Mouse (Mus musculus) layer of hippocampus, adult 8-10 months (tissue): ENCODE measurements at regions not wholly inside any gene's neighbourhood (a gene's known extent, or its start where the extent isn't known, plus 50 kb on each side); places are given as distances from the start of the nearest gene placed in this dataset.

Experiments
- DNase-seq, 2 experiments: peaks; one replicate each; pipeline ENCODE4 v3.0.0; 2022; ENCODE audit warnings: low spot score in 2 of 2

- DNase-seq: peak; percentile 11 to 26
Measured at GRCm38 (mm10) chr16:71622664-71623063, 685.4 kb upstream of the Robo1 start.

DNA sequence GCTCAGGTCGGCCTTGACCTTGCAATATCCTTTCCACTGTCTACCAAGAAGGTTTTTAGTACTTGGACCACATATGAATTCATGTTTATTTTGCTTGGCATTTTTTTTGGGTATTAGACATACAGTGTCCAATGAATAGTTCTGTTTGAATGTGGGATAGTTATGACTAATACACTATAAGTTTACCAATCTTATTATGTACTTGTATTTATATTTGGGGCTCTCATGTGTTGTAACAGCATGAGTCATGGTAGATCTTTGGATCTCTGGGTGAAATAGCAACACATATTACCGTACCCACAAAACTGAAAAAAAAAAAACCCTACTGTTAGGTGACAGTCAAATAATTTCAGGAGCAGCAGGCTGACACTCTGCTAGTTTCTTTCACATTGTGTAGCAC lies 667.7 kb upstream of the Robo1 start:
- DNase-seq: no peak

GRCm38 (mm10) chr16:71643223-71643622 lies 664.9 kb upstream of the Robo1 start:
- DNase-seq: peak in 1 of 2 experiments; percentile 7

DNA sequence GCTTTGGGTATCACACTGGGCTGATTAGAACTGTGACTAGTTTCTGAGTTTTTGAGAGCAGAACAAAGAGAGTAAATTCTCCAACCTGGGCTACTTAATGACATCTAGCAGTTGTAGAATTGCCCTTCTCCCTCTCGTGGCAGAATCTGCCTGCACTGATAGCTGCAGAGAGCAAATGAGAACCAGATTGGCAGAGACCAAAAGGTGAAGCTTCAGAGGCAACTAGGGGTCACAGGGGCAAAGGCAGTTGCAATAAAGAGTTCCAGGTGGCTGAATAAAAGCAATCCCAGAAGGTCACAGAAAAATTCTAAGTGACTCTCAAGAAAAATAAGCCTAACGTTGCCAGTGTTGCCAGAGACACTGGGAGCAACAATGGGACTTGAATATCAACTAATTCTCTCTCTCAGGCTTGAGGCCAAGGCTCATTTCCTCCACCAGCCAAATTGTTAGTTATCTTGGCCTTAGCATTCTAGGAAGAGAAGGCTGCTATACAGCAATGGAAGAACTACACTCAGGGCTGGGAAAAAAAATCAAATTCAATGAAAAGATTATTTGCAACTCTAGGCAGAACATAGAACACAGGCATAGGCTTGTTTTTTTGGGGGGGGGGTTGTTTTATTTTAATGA lies 629.9 kb upstream of the Robo1 start:
- no peak for DNase-seq

- DNase-seq: no peak
Measured at GRCm38 (mm10) chr16:71693464-71693863, 614.6 kb upstream of the Robo1 start.

DNA sequence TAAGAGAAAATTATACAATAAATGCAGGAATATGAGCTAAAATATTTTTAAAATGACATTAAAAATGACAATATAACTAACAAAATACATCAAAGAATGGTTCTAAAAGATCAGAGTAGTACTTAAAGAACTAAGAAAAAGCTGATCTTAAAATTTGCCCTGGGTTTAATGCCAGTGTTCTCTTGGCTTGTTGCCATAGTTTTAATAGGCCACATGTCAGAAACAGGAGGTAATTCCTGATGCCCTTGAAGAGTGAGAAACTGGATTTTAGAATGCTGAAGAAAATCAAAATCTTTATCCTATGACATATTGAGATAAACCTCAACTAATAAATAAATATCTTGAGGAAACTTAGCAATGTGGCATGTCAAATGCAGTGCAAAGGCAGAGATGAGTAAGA lies 602.3 kb upstream of the Robo1 start:
- no peak for DNase-seq

DNA sequence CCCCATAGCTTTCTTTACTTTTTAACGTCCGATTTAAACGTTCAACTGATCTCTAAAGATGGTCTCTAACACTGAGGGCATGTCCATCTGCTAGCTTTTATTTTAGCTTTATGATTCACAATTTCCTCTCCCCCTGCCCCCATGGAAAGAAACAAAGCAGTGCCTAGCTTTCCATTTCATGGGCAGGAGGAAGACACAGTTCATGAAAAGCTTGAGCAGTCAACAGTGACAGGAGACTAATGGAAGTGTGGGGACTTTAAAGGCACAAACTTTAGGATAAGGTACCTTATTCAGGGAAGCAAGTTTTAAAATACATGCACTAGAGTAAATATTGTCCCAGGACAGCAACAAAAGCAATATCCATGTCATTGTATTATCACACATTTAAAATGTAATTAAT lies 598.4 kb upstream of the Robo1 start:
- no peak for DNase-seq

- no peak for DNase-seq
Measured at GRCm38 (mm10) chr16:71711879-71712278, 596.2 kb upstream of the Robo1 start.

- no peak for DNase-seq
Measured at GRCm38 (mm10) chr16:71717207-71717606, 590.9 kb upstream of the Robo1 start.

- DNase-seq: no peak
Measured at GRCm38 (mm10) chr16:71724898-71725297, 583.2 kb upstream of the Robo1 start.

- no peak for DNase-seq
Measured at GRCm38 (mm10) chr16:71737941-71738340, 570.2 kb upstream of the Robo1 start.

GRCm38 (mm10) chr16:71739104-71739503 lies 569.0 kb upstream of the Robo1 start:
- no peak for DNase-seq

GRCm38 (mm10) chr16:71780945-71781344 lies 527.2 kb upstream of the Robo1 start:
- no peak for DNase-seq

GRCm38 (mm10) chr16:71812840-71813239 lies 495.3 kb upstream of the Robo1 start:
- no peak for DNase-seq

- no peak for DNase-seq
Measured at GRCm38 (mm10) chr16:71835325-71835724, 472.8 kb upstream of the Robo1 start.

DNA sequence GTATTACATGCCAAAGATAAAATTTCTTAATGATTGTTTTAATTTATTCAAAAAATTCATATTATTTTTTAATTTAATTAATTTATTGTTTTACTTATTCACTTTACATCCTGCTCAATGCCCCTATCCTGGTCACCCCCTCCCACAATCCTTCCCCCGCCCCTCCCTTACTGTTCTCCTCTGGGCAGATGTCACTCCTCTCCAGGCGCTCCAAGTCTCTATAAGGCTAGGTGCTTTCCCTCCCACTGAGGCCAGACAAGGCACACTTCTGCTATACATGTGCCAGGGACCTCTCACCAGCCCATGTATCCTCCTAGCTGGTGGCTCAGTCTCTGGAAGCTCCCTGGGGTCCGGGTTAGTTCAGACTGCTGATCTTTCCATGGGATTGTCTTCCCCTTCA lies 458.0 kb upstream of the Robo1 start:
- no peak for DNase-seq

DNA sequence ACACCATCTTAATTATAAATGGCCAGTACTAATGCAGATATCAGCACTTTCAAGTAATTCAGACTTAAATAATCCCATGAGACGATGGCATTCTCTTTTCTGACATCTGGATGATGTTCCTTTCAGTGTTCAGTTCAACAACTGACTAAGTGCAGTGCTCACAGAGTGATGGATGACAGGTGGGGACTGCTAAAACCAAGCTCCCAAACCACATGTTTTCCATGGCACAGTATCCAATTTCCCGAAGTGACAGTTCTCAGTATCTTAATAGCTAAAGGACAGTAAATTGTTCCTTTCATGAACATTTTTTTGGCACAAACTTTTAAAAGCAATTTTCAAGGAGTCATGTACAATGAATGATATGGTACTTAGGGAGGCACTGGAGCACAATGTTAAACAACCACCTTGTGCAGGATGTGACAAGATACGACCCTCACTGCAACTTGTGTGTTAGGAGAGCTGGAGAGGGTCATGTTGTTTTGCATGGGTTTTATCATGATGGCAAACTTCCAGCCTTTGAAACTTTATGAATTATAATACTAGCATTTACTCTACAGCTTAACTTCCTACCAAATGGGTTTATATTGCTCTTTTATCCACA lies 456.4 kb upstream of the Robo1 start:
- no peak for DNase-seq

- DNase-seq: no peak
Measured at GRCm38 (mm10) chr16:71857877-71858276, 450.2 kb upstream of the Robo1 start.

GRCm38 (mm10) chr16:71860205-71860604 lies 447.9 kb upstream of the Robo1 start:
- no peak for DNase-seq

- DNase-seq: no peak
Measured at GRCm38 (mm10) chr16:71885701-71886100, 422.4 kb upstream of the Robo1 start.

DNA sequence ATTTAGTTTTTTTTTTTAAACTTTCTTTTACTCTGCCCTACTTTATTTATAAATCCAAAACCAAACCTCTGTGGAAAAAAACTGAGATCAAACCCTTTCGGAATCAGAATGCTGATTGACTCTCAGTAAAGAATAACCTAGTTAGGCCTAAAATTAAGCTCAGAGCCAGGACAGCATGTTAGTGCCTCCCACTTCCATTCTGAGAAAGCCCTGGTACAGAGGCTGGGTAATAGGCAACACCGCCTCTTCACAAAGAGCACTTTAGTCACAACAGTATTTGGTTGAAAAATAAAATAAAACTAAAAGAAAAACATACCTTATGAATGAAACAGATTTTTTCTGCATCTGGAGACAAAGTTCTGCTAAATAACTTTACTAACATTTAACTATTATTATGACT lies 418.4 kb upstream of the Robo1 start:
- DNase-seq: no peak

- DNase-seq: no peak
Measured at GRCm38 (mm10) chr16:71923111-71923510, 385.0 kb upstream of the Robo1 start.

- DNase-seq: no peak
Measured at GRCm38 (mm10) chr16:71944165-71944564, 363.9 kb upstream of the Robo1 start.

DNA sequence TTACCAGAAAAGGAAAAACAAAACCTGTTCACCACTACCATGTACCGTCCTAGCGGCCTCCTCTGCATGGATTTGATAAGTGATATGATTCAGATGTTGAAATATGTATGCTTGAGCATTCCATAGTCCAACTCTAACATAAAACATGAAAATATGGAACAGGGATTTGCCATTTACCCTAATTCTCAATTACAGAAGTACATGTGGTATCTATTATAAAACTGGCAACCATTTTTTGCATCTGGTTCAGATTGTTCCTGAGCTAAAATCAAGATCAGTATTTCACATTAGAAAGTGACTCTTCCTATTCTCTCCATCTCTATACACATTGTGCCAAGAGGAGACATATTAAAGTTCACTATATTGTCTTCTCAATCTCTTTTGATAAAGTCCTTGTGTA lies 363.3 kb upstream of the Robo1 start:
- no peak for DNase-seq
